Mouse (Mus musculus) CD4-positive, CD25-positive, alpha-beta regulatory T cell, adult 2 months (primary cell): ENCODE data around the gene Abcd2.

Source experiments
- DNase-seq: peaks from one replicate; pipeline ENCODE4 v3.0.0-alpha.2; 2012; ENCODE audit warnings: low read depth, low spot score

Abcd2 gene

GRCm38 (mm10) chr15:91191412-91192222 lies at the start of gene Abcd2:
Abcd2 (minus strand) TSS chr15:91191799.
- peak; percentile 11 for DNase-seq

DNA sequence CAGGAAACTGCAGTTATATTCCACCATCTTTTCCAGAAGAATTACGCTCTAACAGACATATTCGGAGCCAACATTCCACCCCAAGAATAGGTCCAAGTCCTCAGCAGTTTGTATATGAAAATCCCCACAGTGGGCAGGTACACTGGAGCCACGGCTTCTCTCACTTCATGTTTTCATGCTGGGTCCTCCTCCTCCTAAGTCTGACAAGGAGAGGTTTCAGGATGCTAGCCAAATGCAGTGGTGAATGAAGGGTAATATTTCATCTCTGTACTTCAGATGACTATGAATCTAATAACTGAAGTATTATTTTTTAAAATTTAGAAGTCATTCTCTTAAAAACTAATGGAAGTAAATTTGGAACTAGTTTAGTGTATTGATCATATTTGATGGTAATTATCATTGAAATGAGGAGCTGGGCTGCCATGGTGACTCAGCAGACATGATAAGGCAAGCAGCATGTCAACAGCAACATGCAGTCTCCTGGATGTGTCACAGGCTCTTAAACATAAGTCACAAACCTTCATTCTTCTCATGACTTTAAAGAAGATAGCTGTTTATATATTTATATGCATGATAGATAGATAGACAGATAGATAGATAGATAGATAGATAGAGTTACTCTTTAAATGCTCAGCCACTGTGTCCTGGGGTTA lies 49.2 kb upstream of the Abcd2 start:
- DNase-seq, result no peak

- no peak for DNase-seq
Measured at GRCm38 (mm10) chr15:91237294-91237693, 45.7 kb upstream of the Abcd2 start.

GRCm38 (mm10) chr15:91206518-91206917 lies 14.9 kb upstream of the Abcd2 start:
- no peak for DNase-seq

DNA sequence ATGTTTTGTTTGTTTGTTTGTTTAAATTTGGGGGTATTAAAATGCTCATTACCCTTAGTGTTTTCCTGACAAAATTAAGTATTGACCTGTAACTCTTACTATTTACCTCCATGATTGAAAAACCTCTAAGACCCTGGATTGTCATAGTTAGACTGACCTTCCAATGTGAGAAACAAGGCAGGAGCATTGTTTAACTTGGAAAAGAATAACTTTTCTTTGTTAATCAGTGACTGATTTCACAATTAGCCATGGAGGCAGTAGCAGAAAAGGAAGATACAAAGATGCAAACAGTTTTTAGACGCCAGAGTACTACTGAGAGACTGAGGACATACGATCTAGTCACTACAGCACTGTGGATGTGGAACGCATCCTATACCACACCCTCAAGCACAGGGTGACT lies 11.9 kb upstream of the Abcd2 start:
- DNase-seq, result no peak

DNA sequence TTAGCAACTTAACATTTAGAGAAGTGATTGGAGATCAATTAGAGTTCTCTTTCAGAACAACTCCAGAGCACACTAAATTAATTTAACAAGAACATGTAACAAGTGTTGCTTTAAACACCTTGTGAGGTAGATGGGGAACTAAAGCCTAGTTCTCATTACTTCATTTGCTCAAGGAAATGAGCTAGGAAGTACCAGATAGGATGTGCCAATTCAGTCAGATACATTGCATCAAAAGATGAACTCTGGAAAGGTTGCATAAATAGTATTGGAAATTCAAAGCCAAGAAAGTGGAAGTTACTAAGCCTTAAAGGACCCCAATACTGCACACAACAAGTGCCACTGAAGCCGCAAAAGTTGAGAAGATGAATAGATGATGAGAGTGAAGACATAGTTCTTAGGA lies 10.9 kb upstream of the Abcd2 start:
- DNase-seq, result no peak

- DNase-seq, result no peak
Measured at GRCm38 (mm10) chr15:91200833-91201232, 9.2 kb upstream of the Abcd2 start.

DNA sequence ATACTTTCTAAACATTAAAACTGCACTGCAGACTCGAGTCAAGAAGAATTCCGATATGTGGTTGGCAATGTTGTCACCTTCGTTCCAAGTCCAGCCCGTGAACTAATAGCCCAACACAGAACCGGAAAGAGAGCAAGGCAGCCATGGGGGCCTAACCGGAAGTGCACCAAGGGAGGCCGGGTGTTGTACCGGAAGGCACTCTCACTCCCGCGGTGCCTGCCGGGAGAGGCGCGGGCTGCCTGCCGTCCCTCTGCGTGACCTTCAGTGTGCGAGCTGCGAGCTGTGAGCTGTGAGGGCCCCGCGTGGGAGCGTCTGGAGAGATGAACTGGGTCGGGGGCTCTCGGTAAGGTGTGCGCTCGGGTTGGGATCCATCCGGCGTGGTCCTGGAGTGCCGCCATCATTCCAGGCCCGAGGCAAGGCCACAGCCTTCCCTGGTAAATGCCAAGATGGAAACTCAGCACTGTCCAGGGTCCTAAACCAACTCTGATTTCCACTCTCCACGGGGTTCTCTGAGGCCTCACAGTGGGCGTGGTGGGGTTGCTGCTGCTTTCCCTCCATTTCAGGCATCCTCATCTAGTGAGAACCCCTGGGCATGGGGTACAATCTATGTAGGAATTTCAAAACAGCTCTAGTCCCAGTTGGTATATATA lies 7.8 kb upstream of the Abcd2 start, which contains the start of gene CN725425:
Gene CN725425 (plus strand): TSS at position 239 of the 650 bp plus-strand sequence.
- DNase-seq, result no peak

DNA sequence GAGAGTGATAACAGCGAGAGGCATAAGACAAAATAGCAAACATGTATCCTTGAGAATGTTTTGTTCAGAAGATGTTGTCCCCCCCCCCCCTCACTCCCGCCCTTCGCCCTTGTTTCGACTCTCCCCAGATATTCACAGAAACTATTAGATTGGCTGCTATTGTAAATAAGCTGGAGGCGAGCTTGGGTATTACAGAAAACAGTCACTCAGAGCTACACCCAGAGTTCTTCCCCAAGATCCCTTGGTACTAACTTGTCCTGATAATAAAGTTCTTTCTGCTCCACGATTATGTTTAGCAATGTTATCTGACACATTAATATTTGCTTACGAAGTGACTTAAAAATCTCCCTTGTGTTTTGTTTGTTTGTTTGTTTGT lies 612 bp upstream of the Abcd2 start:
- DNase-seq, result no peak

GRCm38 (mm10) chr15:91190519-91191207 lies 936 bp downstream of the Abcd2 start:
- no peak for DNase-seq

- DNase-seq, result no peak
Measured at GRCm38 (mm10) chr15:91190026-91190425, 1.6 kb downstream of the Abcd2 start.

DNA sequence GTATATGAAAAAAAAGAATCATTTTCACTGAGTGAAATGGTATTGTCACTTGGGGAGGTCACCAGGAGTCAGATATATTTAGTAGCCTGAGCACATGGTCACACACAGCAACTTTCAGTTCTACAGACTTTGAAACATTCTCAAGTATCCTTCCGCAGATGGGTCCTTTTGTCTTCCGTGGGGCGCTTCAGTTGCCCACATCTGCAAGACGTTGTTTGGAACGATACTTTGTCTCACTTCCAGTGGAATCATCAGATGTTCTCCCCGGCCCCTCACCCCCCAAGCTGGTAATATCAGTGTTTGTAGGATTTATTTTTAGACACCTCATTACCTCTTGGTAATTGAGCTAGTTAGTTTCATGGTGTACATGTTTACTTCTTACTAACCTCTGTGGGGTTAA lies 5.2 kb downstream of the Abcd2 start:
- no peak for DNase-seq

- DNase-seq, result no peak
Measured at GRCm38 (mm10) chr15:91179911-91180622, 11.5 kb downstream of the Abcd2 start.

GRCm38 (mm10) chr15:91178656-91179314 lies 12.8 kb downstream of the Abcd2 start:
- DNase-seq, result no peak

- no peak for DNase-seq
Measured at GRCm38 (mm10) chr15:91172193-91172592, 19.4 kb downstream of the Abcd2 start.

- no peak for DNase-seq
Measured at GRCm38 (mm10) chr15:91171332-91171731, 20.3 kb downstream of the Abcd2 start.

DNA sequence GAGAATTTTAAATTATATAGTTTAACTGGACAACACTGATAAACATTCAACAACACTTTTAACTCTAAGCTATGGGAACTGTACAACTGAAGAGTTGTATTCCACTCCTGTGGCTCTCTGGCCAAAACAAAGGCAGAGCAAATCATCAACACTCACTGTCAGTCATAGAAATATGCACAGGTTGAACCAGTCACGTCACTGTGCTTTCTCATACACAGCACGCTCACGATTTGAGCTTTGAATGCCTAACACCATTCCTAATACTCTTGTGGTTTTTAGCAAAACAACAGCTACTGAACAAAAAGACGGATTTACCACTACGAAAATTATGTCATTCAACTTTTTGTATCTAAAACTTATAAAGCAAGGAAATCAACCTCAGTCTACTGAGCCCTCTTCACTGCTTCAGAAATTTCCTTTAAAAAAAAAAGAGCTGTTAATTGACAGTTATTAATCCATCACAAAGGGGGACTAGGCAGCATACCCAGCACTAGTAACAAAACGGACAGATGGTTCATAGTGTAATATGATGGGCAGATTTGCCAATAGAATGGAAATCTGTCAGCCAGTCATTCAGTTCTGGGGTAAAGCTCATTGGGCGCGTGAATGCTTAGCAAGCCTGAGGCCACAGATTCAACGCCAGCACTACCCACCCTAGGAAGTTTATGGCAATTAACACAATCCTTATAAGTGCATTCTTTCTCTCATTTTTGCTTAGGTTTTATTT lies 20.8 kb downstream of the Abcd2 start:
- no peak for DNase-seq

DNA sequence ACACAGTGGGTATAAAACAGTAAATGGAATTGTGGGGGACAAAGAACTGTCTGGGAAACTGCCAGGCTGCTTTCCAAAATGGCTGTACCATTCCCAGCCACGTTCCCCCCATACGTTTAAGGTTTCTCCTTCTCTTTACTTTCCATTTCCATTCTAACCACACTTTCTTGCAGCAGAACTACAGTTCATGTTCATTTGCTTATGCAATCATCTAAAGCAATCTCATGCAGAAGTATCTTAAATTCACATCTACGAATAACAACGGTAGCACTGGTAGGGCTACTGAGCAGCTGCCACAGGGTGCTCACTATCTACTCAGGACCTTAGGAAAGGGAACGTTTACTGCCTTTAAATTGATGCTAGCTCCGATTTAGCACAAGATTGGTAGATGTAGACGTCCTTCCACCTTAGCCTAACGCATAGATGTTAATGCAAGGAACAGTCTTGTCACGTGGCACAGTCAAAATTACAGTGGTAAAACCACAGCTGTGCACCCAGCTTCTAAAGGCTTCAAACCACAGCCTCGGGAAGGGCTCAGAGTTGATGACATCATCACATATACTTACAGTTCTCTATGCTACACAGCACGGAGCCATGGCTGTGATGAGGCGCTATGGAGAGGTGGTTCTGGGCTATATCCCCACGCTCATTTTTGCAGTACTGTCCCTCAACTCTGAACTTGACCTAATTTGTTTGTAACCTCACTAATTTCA lies 23.6 kb downstream of the Abcd2 start:
- peak; percentile 31 for DNase-seq

DNA sequence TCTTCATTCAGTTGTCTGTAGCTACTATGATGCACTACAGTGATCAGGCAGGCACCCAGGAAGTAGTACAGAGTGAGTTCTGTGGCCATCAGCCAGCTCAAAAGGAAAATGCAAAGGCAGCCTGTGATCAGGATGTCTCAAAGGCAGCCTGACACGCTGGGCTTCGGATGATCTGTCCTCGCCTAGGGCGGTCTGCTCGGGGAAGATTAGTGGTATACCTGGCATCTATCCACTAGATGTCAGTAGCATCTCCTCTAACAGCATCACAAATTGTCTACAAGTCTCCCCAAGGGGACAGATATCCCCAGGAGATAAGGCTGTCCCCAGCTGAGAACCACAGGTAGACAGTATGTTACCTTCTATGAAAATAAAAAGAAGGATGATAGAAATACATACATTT lies 26.6 kb downstream of the Abcd2 start:
- DNase-seq, result peak; percentile 16

DNA sequence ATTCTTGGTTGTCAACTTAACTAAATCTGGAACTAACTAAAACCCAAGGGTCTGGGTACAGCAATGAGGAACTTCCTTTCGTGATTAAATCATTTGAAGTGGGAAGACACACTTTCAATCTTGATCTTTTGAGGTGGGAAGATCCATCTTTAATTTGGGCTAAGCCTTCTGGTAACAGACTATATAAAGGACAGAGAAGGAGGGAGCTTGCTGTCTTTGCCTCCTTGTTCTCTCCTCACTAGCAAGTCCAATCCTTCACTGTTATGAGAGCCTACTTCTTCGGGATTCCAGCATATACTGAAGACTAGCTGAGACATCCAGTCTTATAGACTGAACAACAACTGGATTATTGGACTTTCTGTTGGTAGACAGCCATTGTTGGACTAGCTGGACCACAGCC lies 28.1 kb downstream of the Abcd2 start:
- DNase-seq, result no peak
